Mouse (Mus musculus): ENCODE data around the gene Prkrip1. TPM values are rescaled to one million over a fixed set of nuclear protein-coding genes. Genes with fewer than 3 reads are reported as not detected.
A peak's percentile ranks its signal among the peaks of the same experiment; 100 is the strongest.

Gene Prkrip1
- 62.9 and 71.2 TPM in 2 replicates for polyA plus RNA-seq (2016; fragmentation: Nextera tagmentation; extraction: Ambion mirVana)

DNA sequence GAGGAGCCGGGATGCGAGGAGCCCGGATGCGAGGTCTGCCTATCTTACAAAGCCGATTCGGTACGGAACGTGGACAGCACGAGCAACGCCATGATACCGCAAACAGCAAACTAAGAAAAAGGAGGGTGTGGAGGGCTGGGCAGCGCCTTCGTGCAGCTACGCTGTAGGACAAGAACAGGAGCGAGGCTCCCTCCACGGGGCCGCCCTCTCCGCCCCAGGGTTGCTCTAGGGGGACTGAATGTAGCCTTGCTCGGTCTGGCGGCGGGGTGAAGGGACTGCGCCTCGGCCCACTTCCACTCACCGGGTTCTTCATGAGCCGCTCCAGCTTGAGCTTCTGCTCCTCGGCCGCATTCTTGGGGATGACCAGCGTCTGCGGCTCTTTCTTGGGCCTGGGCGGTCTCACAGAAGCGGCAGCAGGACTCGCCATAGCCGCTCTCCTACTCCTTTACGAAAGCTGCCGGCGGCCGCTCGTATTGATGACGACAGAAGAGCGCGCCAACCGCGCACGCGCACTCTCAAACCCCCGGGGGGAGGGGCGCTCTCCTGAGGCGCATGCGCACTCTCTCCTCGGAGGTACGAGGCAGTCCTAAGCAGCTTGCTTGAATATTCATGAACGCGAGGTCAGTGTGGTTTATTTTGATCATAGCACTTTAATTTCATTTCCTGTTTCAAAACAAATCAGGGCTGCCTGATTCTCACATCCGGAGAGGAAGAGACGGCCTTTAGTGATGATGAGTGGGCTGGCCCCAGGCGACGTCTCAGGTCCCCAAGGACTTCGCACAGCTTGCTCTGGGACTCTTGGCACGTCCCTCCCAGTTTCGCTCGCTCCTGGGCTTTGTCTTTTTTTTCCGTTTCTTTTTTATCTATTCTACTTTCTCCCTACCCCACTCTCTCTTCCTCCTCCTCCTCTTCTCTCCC lies at the start of gene Prkrip1:
TSS of gene Prkrip1 (minus strand) at position 490 of the 918 bp plus-strand sequence.
- H3K4me3 ChIP-seq, result peak within 1 kb of the TSS; percentile 71
- no peaks in the 10 kb centered on the region for H3K27me3 ChIP-seq
- H3K9ac ChIP-seq, result peak within 1 kb of the TSS; percentile 83
- WGBS, result under 1% methylated on average over 62 of the region's 62 CpGs
- peak within 1 kb of the TSS; percentile 85 for H3K27ac ChIP-seq
- ATAC-seq (ENCODE audit: low FRiP score), result peak; percentile 89
- peaks cover 34% of the 10 kb centered on the region for H3K36me3 ChIP-seq
- peak within 1 kb of the TSS; percentile 96 for H3K4me2 ChIP-seq (replicated peaks)
- H3K4me1 ChIP-seq, result peaks cover 10% of the 10 kb centered on the region
- no peaks in the 10 kb centered on the region for H3K9me3 ChIP-seq (replicated peaks)

DNA sequence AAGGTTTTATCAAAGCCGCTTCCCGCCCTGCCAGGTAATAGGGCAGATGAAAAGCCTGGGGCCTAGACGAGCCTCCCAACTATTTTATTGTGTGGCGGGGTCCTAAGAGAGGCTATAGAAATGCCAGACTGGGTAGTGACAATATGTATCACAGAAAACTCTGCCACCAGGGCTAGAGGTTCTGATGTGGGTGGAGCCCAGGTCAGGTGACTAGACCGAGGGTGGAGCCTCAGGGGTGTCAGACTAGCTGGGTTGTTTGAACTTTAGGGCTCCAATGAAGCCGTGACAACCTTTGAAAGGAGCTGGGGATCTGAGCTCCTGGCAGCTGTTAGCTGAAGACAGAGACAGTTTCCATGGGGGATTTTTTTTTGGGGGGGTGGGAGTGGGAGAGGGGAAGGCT lies 49.7 kb upstream of the Prkrip1 start:
- Histone ChIP-seq H3K4me1 (peaks cover 13% of the 10 kb centered on the region), H3K9ac (no peak overlapping the region), H3K4me3 (no peak overlapping the region), H3K4me2 (replicated peaks) (no peak overlapping the region), H3K9me3 (replicated peaks) (no peaks in the 10 kb centered on the region), H3K36me3 (0 out of 2 replicates have a peak, but pooled peaks cover 10% of the 10 kb centered on the region), H3K27me3 (peaks cover 4% of the 10 kb centered on the region; the same call in 1 of the 2 replicates), H3K27ac (no peak overlapping the region)
- 65% methylated on average over 6 of the region's 6 CpGs for WGBS
- no peak for ATAC-seq (ENCODE audit: low FRiP score)

DNA sequence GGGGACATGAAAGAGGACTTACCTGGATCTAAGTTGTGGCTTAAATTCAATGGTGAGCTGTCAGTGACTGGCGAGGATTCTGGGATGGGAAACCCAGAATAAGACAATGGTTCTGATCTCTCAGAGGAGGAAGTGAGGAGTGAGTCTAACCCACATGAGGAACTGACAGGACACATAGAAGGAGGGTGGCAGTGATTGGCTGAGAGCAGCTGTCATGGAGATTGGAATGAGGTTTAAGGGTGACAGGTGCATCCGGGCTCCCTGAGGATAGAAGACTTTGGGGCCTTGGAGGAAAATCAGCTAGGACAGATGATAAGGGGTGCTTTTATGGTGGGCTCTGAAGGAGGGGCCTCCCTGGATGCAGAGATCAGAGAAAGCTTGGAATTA lies 47.7 kb upstream of the Prkrip1 start, which contains the start of gene Sh2b2:
TSS of gene Sh2b2 (minus strand) at position 105 of the 387 bp plus-strand sequence.
- 0 out of 2 replicates have a peak, but pooled peaks cover 10% of the 10 kb centered on the region for H3K36me3 ChIP-seq
- H3K9me3 ChIP-seq (replicated peaks), result no peaks in the 10 kb centered on the region
- peak within 1 kb of the TSS; percentile 23; the same call in 1 of the 2 replicates for H3K9ac ChIP-seq
- H3K4me1 ChIP-seq, result peaks cover 30% of the 10 kb centered on the region
- H3K27ac ChIP-seq, result peak within 1 kb of the TSS; percentile 92
- ATAC-seq (ENCODE audit: low FRiP score), result no peak
- peak within 1 kb of the TSS; percentile 84 for H3K4me2 ChIP-seq (replicated peaks)
- H3K27me3 ChIP-seq, result peaks cover 4% of the 10 kb centered on the region; the same call in 1 of the 2 replicates
- WGBS, result 82% methylated on average over 2 of the region's 2 CpGs
- peak within 1 kb of the TSS; percentile 90 for H3K4me3 ChIP-seq

- peak; percentile 1; the same call in 1 of the 2 replicates for ATAC-seq (ENCODE audit: low FRiP score)
- peak overlapping the region; percentile 23; the same call in 1 of the 2 replicates for H3K9ac ChIP-seq
- 0 out of 2 replicates have a peak, but pooled peaks cover 5% of the 10 kb centered on the region for H3K36me3 ChIP-seq
- peak overlapping the region; percentile 92 for H3K27ac ChIP-seq
- H3K27me3 ChIP-seq, result peaks cover 4% of the 10 kb centered on the region; the same call in 1 of the 2 replicates
- peak overlapping the region; percentile 90 for H3K4me3 ChIP-seq
- H3K9me3 ChIP-seq (replicated peaks), result no peaks in the 10 kb centered on the region
- peak overlapping the region; percentile 84 for H3K4me2 ChIP-seq (replicated peaks)
- 9% methylated on average over 15 of the region's 15 CpGs for WGBS
- H3K4me1 ChIP-seq, result peaks cover 37% of the 10 kb centered on the region
Measured at GRCm38 (mm10) chr5:136245541-136246451, 47.0 kb upstream of the Prkrip1 start.

- Histone ChIP-seq H3K9me3 (replicated peaks) (no peaks in the 10 kb centered on the region), H3K4me1 (peaks cover 44% of the 10 kb centered on the region), H3K27ac (peak overlapping the region; percentile 92), H3K4me2 (replicated peaks) (peak overlapping the region; percentile 84), H3K36me3 (0 out of 2 replicates have a peak, but pooled peaks cover under 1% of the 10 kb centered on the region), H3K27me3 (peaks cover 4% of the 10 kb centered on the region; the same call in 1 of the 2 replicates), H3K9ac (peak overlapping the region; percentile 92), H3K4me3 (peak overlapping the region; percentile 90)
- WGBS, result under 1% methylated on average over 40 of the region's 57 CpGs
- peak; percentile 84 for ATAC-seq (ENCODE audit: low FRiP score)
Measured at GRCm38 (mm10) chr5:136244762-136245540, 46.2 kb upstream of the Prkrip1 start.

- ATAC-seq (ENCODE audit: low FRiP score), result peak; percentile 59
- peaks cover 44% of the 10 kb centered on the region for H3K4me1 ChIP-seq
- 1% methylated on average over 58 of the region's 67 CpGs for WGBS
Measured at GRCm38 (mm10) chr5:136243851-136244761, 45.3 kb upstream of the Prkrip1 start.

GRCm38 (mm10) chr5:136241161-136241560 lies 42.4 kb upstream of the Prkrip1 start:
- 80% methylated on average over 6 of the region's 6 CpGs for WGBS
- ATAC-seq (ENCODE audit: low FRiP score), result no peak
- Histone ChIP-seq H3K27ac (no peak overlapping the region), H3K9ac (no peak overlapping the region), H3K36me3 (no peaks in the 10 kb centered on the region), H3K4me1 (peaks cover 66% of the 10 kb centered on the region), H3K4me2 (replicated peaks) (no peak overlapping the region), H3K27me3 (peaks cover 10% of the 10 kb centered on the region), H3K9me3 (replicated peaks) (no peaks in the 10 kb centered on the region), H3K4me3 (no peak overlapping the region)

More at GRCm38 (mm10) chr5:136243851-136244761, 45.3 kb upstream of the Prkrip1 start:
- peak overlapping the region; percentile 92 for H3K9ac ChIP-seq
- peak overlapping the region; percentile 84 for H3K4me2 ChIP-seq (replicated peaks)
- H3K27me3 ChIP-seq, result peaks cover 4% of the 10 kb centered on the region; the same call in 1 of the 2 replicates
- H3K9me3 ChIP-seq (replicated peaks), result no peaks in the 10 kb centered on the region
- H3K27ac ChIP-seq, result peak overlapping the region; percentile 92
- no peaks in the 10 kb centered on the region for H3K36me3 ChIP-seq
- H3K4me3 ChIP-seq, result peak overlapping the region; percentile 90

DNA sequence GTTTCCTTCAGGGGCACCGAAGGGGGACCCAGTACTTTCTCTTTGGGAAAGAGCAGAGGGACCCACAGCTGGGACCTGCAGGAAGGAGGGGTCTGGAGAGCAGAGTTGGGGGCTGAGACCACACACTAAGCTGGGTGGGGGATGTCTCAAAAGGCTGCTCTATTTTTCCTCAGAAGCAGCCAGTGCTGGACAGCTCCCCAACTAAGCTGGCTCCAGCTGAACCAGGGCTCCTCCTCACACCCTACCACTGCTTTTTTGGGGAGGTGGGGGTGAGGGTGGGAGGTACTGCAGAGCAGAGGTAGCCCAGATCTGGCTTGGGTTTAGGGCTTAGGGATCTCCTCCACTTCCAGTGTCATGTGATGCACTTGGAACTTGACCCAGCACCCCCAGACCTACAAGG lies 41.6 kb upstream of the Prkrip1 start:
- no peak for ATAC-seq (ENCODE audit: low FRiP score)
- peaks cover 61% of the 10 kb centered on the region for H3K4me1 ChIP-seq

GRCm38 (mm10) chr5:136237607-136238006 lies 38.8 kb upstream of the Prkrip1 start:
- H3K9ac ChIP-seq, result peak overlapping the region; percentile 49
- H3K27ac ChIP-seq, result no peak overlapping the region
- ATAC-seq (ENCODE audit: low FRiP score), result peak; percentile 29; the same call in 1 of the 2 replicates
- 2% methylated on average over 19 of the region's 19 CpGs for WGBS
- H3K9me3 ChIP-seq (replicated peaks), result no peaks in the 10 kb centered on the region
- H3K36me3 ChIP-seq, result no peaks in the 10 kb centered on the region
- H3K27me3 ChIP-seq, result peaks cover 8% of the 10 kb centered on the region
- peak overlapping the region; percentile 27 for H3K4me3 ChIP-seq
- H3K4me2 ChIP-seq (replicated peaks), result peak overlapping the region; percentile 55
- H3K4me1 ChIP-seq, result peaks cover 53% of the 10 kb centered on the region

More for the DNA sequence above, 41.6 kb upstream of the Prkrip1 start:
- H3K27me3 ChIP-seq, result peaks cover 6% of the 10 kb centered on the region
- H3K4me3 ChIP-seq, result no peak overlapping the region
- no peak overlapping the region for H3K27ac ChIP-seq
- 66% methylated on average over 1 of the region's 1 CpGs for WGBS
- H3K4me2 ChIP-seq (replicated peaks), result no peak overlapping the region
- H3K36me3 ChIP-seq, result no peaks in the 10 kb centered on the region
- H3K9me3 ChIP-seq (replicated peaks), result no peaks in the 10 kb centered on the region
- H3K9ac ChIP-seq, result no peak overlapping the region

GRCm38 (mm10) chr5:136236611-136237010 lies 37.8 kb upstream of the Prkrip1 start:
- 79% methylated on average over 5 of the region's 5 CpGs for WGBS
- no peak overlapping the region for H3K4me2 ChIP-seq (replicated peaks)
- H3K4me1 ChIP-seq, result peaks cover 50% of the 10 kb centered on the region
- H3K9me3 ChIP-seq (replicated peaks), result no peaks in the 10 kb centered on the region
- H3K36me3 ChIP-seq, result peaks cover 4% of the 10 kb centered on the region
- no peak overlapping the region for H3K9ac ChIP-seq
- H3K27ac ChIP-seq, result no peak overlapping the region
- no peak overlapping the region for H3K4me3 ChIP-seq
- peaks cover 8% of the 10 kb centered on the region for H3K27me3 ChIP-seq
- ATAC-seq (ENCODE audit: low FRiP score), result no peak

Data from hindbrain, embryonic 12.5 days (tissue).